Mouse (Mus musculus) fat pad, adult 2 months (tissue): ENCODE results near the gene 2410002F23Rik.
A peak's percentile ranks its signal among the peaks of the same experiment; 100 is the strongest.
"Not testable (repeated sequence)": the region's sequence is repeated elsewhere in the genome, so short reads cannot be mapped to it uniquely, and the experiment has no call there.

Source experiments
- DNase-seq: peaks from one replicate; pipeline ENCODE4 v3.0.0-alpha.2; 2011; ENCODE audit warnings: low read depth, low spot score; ENCODE audit errors: extremely low read depth

The 2410002F23Rik gene

GRCm38 (mm10) chr7:44261147-44261546, 14.6 kb downstream of the 2410002F23Rik start, which contains the start of gene Gm15517:
Gene Gm15517 (plus strand): TSS chr7:44261447.
- DNase-seq: no peak

DNA sequence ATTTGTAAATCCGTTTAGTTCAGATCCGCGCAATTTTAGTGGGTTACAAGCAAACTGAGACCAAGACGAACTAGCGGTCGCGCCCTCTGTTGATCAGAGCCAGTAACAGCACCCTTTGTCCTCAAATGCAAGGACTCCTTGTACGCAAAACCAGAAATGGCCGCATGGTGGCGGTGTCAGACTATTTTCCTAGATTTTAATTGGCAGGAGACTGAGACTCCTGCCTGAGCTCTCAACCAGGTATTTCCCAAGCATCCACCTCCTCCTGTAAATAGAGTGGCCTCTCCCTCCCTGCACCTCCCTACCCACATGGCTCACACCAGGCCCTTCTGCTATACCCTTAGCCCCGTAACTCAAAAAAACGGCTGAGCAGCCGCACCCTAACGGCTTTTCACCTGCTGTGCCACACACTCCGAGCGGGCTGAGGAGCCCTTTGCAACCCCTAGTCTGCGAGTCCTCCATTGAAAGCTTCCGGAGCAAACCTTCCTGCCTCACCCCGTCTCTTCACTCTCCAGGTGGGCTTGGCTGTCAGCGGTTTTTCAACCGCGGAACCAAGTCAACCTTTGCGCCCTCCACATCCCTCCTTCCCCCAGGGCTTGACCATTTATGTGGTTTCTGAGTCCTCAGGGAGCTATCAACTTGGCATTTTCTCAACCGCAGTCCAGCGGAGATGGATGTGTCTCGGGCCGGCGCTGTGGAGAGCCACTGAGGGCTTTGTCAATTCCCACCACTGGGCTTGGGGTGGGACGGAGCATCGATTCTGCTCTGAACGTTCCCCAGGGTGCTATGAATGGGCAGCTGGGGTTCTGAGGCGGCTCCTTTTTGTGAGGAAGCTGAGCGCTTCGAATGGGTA, 16.5 kb downstream of the 2410002F23Rik start:
- peak; percentile 40 for DNase-seq

GRCm38 (mm10) chr7:44268117-44268516, 21.6 kb downstream of the 2410002F23Rik start:
- DNase-seq: no peak

GRCm38 (mm10) chr7:44269397-44269796, 22.9 kb downstream of the 2410002F23Rik start:
- DNase-seq: no peak

DNA sequence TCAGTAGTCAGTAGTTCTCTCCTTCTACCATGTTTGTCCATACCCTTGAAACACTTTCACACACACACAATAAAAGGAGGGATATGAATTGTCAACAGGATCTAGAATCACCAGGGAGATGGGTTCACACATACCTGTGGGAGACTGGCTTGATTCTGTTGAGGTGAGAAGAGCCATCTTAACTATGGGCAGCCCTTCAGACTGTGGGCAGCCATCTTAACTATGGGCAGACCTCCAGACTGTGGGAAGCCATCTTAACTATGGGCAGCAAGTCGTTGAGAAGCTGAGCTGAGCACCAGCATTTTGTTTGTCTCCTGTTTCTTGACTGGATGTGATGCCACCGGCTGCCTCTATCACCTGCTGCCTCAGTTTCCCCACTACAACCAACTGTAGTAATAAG, 24.8 kb downstream of the 2410002F23Rik start:
- DNase-seq: no peak

- DNase-seq: no peak
Measured at GRCm38 (mm10) chr7:44272546-44272945, 26.0 kb downstream of the 2410002F23Rik start.

- no peak for DNase-seq
Measured at GRCm38 (mm10) chr7:44273446-44273845, 26.9 kb downstream of the 2410002F23Rik start.

GRCm38 (mm10) chr7:44274096-44274495, 27.6 kb downstream of the 2410002F23Rik start:
- DNase-seq: no peak

GRCm38 (mm10) chr7:44275546-44275945, 29.0 kb downstream of the 2410002F23Rik start:
- no peak for DNase-seq

DNA sequence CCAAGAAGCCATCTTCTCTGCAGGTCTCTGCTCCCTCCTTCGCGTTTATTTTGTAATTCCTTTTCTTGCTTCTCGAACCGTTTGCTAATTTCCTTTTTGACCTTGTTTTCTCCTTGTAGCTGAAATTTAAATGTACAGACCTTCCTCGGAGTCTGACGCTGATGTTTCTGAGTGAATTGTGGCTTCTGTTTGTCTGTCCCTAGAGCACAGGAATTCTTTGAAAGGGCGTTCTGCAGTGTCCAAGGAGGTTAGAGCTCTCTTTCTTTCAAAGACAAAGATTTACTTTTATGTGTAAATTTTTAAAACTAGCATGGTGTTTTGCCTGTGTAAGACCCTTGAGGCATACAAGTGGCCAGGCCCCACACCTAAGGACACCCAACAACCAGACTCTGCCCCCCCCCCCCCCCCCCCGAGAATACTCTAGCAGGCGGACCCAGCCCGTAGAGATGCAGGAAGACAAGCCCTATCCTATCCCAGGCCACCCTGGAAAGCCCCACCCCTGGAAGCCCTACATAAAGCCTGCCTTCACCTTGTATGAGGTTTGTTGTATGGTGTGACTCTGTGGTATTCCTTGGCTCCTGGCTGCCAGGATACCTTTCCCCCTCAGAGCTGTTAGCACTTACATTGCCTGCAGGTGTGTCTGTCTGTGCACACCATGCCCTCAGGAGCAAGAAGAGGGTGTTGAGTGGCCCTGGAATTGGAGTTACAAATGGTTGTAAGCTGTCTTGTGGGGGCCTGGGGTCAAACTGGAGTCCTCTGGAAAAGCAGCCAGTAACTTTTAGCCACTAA, 30.1 kb downstream of the 2410002F23Rik start:
- DNase-seq: no peak

GRCm38 (mm10) chr7:44277250-44277622, 30.7 kb downstream of the 2410002F23Rik start:
- DNase-seq: no peak

DNA sequence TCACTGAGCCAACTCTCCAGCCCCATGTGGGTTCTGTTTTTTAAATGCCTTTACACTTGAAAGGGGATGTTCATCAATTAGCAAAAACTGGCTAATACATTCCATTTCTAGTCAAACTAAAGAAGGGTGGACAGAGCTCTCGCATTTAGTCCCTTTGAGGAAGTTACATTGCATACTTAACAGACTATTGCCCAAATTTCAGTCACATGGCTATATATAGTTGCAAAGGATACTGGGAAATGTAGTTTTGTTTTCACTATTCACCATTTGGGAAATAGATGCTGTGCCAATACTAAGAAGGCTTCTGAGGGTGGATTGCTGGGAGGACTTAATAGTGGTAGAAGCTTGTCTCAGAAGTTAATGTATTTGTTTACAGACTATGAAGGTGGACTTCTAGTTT, 34.4 kb downstream of the 2410002F23Rik start:
- no peak for DNase-seq

GRCm38 (mm10) chr7:44281586-44281985, 35.1 kb downstream of the 2410002F23Rik start:
- no peak for DNase-seq

GRCm38 (mm10) chr7:44287760-44288159, 41.2 kb downstream of the 2410002F23Rik start:
- no peak for DNase-seq

- peak; percentile 88 for DNase-seq
Measured at GRCm38 (mm10) chr7:44290986-44291385, 44.5 kb downstream of the 2410002F23Rik start.

GRCm38 (mm10) chr7:44291418-44291817, 44.9 kb downstream of the 2410002F23Rik start:
- DNase-seq: no peak

DNA sequence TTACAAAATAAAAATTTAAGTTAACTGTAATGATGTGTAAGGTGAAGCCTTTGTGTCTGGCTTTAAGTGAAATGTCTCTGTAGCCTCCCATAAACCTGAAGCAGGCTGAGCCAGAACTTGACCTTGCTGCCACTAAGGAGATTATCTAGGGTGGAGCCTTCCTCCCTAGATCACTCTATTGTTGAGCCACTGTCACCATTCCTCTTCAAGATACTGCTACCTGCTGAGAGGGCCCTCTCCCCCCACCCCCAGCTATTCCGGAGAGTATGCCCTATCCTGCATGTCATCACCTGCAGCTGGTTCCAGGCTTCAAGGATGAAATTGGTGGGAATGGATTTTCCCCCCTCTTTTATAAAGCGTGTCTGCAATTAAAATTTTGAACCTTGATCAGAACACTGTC, 51.0 kb downstream of the 2410002F23Rik start:
- not testable (repeated sequence) for DNase-seq
